Mouse (Mus musculus) intestine, embryonic 15.5 days (tissue): ENCODE measurements at regions not wholly inside any gene's neighbourhood (a gene's known extent, or its start where the extent isn't known, plus 50 kb on each side); places are given as distances from the start of the nearest gene placed in this dataset.
A peak's percentile ranks its signal among the peaks of the same experiment; 100 is the strongest.

Experiments
- ATAC-seq: fragments of 200-750 bp; cut with Nextera tagmentation; 2 replicates; pipeline ENCODE4 v1.8.0; 2017; ENCODE audit warnings: moderate TSS enrichment, moderate library complexity
- H3K27ac ChIP-seq: fragments of 300-500 bp; sonication (generic); 2 replicates; pipeline ENCODE4 v1.5.1; 2015; ENCODE audit warnings: mild to moderate bottlenecking, inconsistent platforms
- H3K27me3 ChIP-seq: fragments of 300-500 bp; sonication (generic); replicated peaks from 2 replicates; pipeline ENCODE4 v1.6.1; 2015; ENCODE audit warnings: inconsistent platforms
- H3K36me3 ChIP-seq: fragments of 300-500 bp; sonication (generic); 2 replicates; pipeline ENCODE4 v1.6.1; 2015; ENCODE audit warnings: inconsistent platforms
- H3K4me1 ChIP-seq: fragments of 300-500 bp; sonication (generic); replicated peaks from 2 replicates; pipeline ENCODE4 v1.6.1; 2015; ENCODE audit warnings: inconsistent platforms
- H3K4me2 ChIP-seq: fragments of 300-500 bp; sonication (generic); replicated peaks from 2 replicates; pipeline ENCODE4 v1.6.1; 2015; ENCODE audit warnings: mild to moderate bottlenecking, inconsistent platforms
- H3K4me3 ChIP-seq: fragments of 300-500 bp; sonication (generic); replicated peaks from 2 replicates; pipeline ENCODE4 v1.5.1; 2015; ENCODE audit warnings: inconsistent platforms
- H3K9ac ChIP-seq: fragments of 300-500 bp; sonication (generic); 2 replicates; pipeline ENCODE4 v1.6.1; 2015; ENCODE audit warnings: inconsistent platforms
- H3K9me3 ChIP-seq: fragments of 300-500 bp; sonication (generic); 2 replicates; pipeline ENCODE4 v1.6.1; 2016; ENCODE audit warnings: inconsistent platforms
- whole genome bisulfite sequencing: fragments of 180-500 bp; shearing (Covaris S2); methylation state at CpG from one replicate; pipeline ENCODE4 v1.1.7; 2015; 5-methylcytosine and 5-hydroxymethylcytosine counted together

- H3K27ac ChIP-seq, result no peak overlapping the region
- H3K4me2 ChIP-seq, result no peak overlapping the region
- H3K4me1 ChIP-seq, result no peaks in the 10 kb centered on the region
- no peak overlapping the region for H3K4me3 ChIP-seq
- no peak overlapping the region for H3K9ac ChIP-seq
- 92% methylated on average over 4 of the region's 4 CpGs for WGBS
- no peak for ATAC-seq
- no peaks in the 10 kb centered on the region for H3K27me3 ChIP-seq
- no peaks in the 10 kb centered on the region for H3K9me3 ChIP-seq
- no peaks in the 10 kb centered on the region for H3K36me3 ChIP-seq
These were observed 237.0 kb upstream of the Gm37988 start for GRCm38 (mm10) chr1:4570730-4571129.

GRCm38 (mm10) chr1:4571299-4572202 is 236.1 kb upstream of the Gm37988 start:
- Histone ChIP-seq H3K4me2 (peak overlapping the region; percentile 95), H3K9me3 (no peaks in the 10 kb centered on the region), H3K27me3 (no peaks in the 10 kb centered on the region), H3K4me3 (peak overlapping the region; percentile 55), H3K36me3 (no peaks in the 10 kb centered on the region), H3K27ac (peak overlapping the region; percentile 56; the same call in 1 of the 2 replicates), H3K4me1 (no peaks in the 10 kb centered on the region), H3K9ac (peak overlapping the region; percentile 72)
- WGBS, result under 1% methylated on average over 58 of the region's 58 CpGs
- peak; percentile 97 for ATAC-seq

GRCm38 (mm10) chr1:4572311-4572710 is 235.4 kb upstream of the Gm37988 start:
- 62% methylated on average over 3 of the region's 3 CpGs for WGBS
- no peak overlapping the region for H3K4me3 ChIP-seq
- H3K9me3 ChIP-seq, result no peaks in the 10 kb centered on the region
- H3K9ac ChIP-seq, result no peak overlapping the region
- no peak overlapping the region for H3K27ac ChIP-seq
- H3K27me3 ChIP-seq, result no peaks in the 10 kb centered on the region
- no peaks in the 10 kb centered on the region for H3K36me3 ChIP-seq
- peak overlapping the region; percentile 95 for H3K4me2 ChIP-seq
- ATAC-seq, result no peak
- no peaks in the 10 kb centered on the region for H3K4me1 ChIP-seq

GRCm38 (mm10) chr1:4574101-4574500 is 233.6 kb upstream of the Gm37988 start:
- no peak overlapping the region for H3K4me2 ChIP-seq
- no peak for ATAC-seq
- 63% methylated on average over 1 of the region's 1 CpGs for WGBS
- no peaks in the 10 kb centered on the region for H3K36me3 ChIP-seq
- H3K4me1 ChIP-seq, result no peaks in the 10 kb centered on the region
- H3K4me3 ChIP-seq, result no peak overlapping the region
- H3K9me3 ChIP-seq, result no peaks in the 10 kb centered on the region
- H3K27me3 ChIP-seq, result no peaks in the 10 kb centered on the region
- H3K27ac ChIP-seq, result no peak overlapping the region
- no peak overlapping the region for H3K9ac ChIP-seq

GRCm38 (mm10) chr1:4576957-4577356 is 230.7 kb upstream of the Gm37988 start:
- Histone ChIP-seq H3K27me3 (no peaks in the 10 kb centered on the region), H3K4me1 (no peaks in the 10 kb centered on the region), H3K36me3 (no peaks in the 10 kb centered on the region), H3K9ac (no peak overlapping the region), H3K4me2 (no peak overlapping the region), H3K27ac (no peak overlapping the region), H3K9me3 (no peaks in the 10 kb centered on the region), H3K4me3 (no peak overlapping the region)
- 44% methylated on average over 1 of the region's 1 CpGs for WGBS
- ATAC-seq, result peak; percentile 59; the same call in 1 of the 2 replicates

- no peaks in the 10 kb centered on the region for H3K36me3 ChIP-seq
- ATAC-seq, result no peak
- no peak overlapping the region for H3K4me3 ChIP-seq
- no peaks in the 10 kb centered on the region for H3K9me3 ChIP-seq
- H3K4me1 ChIP-seq, result no peaks in the 10 kb centered on the region
- H3K4me2 ChIP-seq, result no peak overlapping the region
- no peak overlapping the region for H3K27ac ChIP-seq
- no peak overlapping the region for H3K9ac ChIP-seq
- H3K27me3 ChIP-seq, result no peaks in the 10 kb centered on the region
These were observed 225.2 kb upstream of the Gm37988 start for GRCm38 (mm10) chr1:4582534-4582933.

GRCm38 (mm10) chr1:4597856-4598255 is 209.8 kb upstream of the Gm37988 start:
- ATAC-seq, result no peak
- H3K4me2 ChIP-seq, result no peak overlapping the region
- H3K9me3 ChIP-seq, result no peaks in the 10 kb centered on the region
- H3K9ac ChIP-seq, result no peak overlapping the region
- 79% methylated on average over 3 of the region's 3 CpGs for WGBS
- H3K4me1 ChIP-seq, result no peaks in the 10 kb centered on the region
- H3K27ac ChIP-seq, result no peak overlapping the region
- no peaks in the 10 kb centered on the region for H3K27me3 ChIP-seq
- no peaks in the 10 kb centered on the region for H3K36me3 ChIP-seq
- H3K4me3 ChIP-seq, result no peak overlapping the region

- Histone ChIP-seq H3K9me3 (no peaks in the 10 kb centered on the region), H3K27me3 (no peaks in the 10 kb centered on the region), H3K36me3 (no peaks in the 10 kb centered on the region), H3K4me3 (no peak overlapping the region), H3K4me2 (no peak overlapping the region), H3K9ac (no peak overlapping the region), H3K27ac (no peak overlapping the region), H3K4me1 (no peaks in the 10 kb centered on the region)
- no peak for ATAC-seq
- WGBS, result 29% methylated on average over 3 of the region's 3 CpGs
These were observed 209.3 kb upstream of the Gm37988 start for GRCm38 (mm10) chr1:4598425-4598824.

GRCm38 (mm10) chr1:4602386-4602785 is 205.3 kb upstream of the Gm37988 start:
- WGBS, result 74% methylated on average over 3 of the region's 3 CpGs
- Histone ChIP-seq H3K4me3 (no peak overlapping the region), H3K4me2 (no peak overlapping the region)

GRCm38 (mm10) chr1:4608824-4609223 is 198.9 kb upstream of the Gm37988 start:
- no peaks in the 10 kb centered on the region for H3K36me3 ChIP-seq
- H3K4me3 ChIP-seq, result no peak overlapping the region
- ATAC-seq, result no peak
- no peaks in the 10 kb centered on the region for H3K27me3 ChIP-seq
- 70% methylated on average over 2 of the region's 2 CpGs for WGBS
- no peak overlapping the region for H3K27ac ChIP-seq
- H3K9me3 ChIP-seq, result no peaks in the 10 kb centered on the region
- H3K4me2 ChIP-seq, result no peak overlapping the region
- no peaks in the 10 kb centered on the region for H3K4me1 ChIP-seq
- no peak overlapping the region for H3K9ac ChIP-seq

More at GRCm38 (mm10) chr1:4602386-4602785, 205.3 kb upstream of the Gm37988 start:
- Histone ChIP-seq H3K4me1 (no peaks in the 10 kb centered on the region), H3K9me3 (no peaks in the 10 kb centered on the region), H3K27ac (no peak overlapping the region), H3K27me3 (no peaks in the 10 kb centered on the region), H3K36me3 (no peaks in the 10 kb centered on the region), H3K9ac (no peak overlapping the region)
- ATAC-seq, result no peak

GRCm38 (mm10) chr1:4613305-4613704 is 194.4 kb upstream of the Gm37988 start:
- Histone ChIP-seq H3K4me2 (no peak overlapping the region), H3K27me3 (no peaks in the 10 kb centered on the region), H3K9me3 (no peaks in the 10 kb centered on the region), H3K27ac (no peak overlapping the region), H3K4me1 (no peaks in the 10 kb centered on the region), H3K9ac (no peak overlapping the region), H3K4me3 (no peak overlapping the region), H3K36me3 (no peaks in the 10 kb centered on the region)
- no peak for ATAC-seq
- 44% methylated on average over 4 of the region's 4 CpGs for WGBS

GRCm38 (mm10) chr1:4615286-4615685 is 192.4 kb upstream of the Gm37988 start:
- Histone ChIP-seq H3K36me3 (no peaks in the 10 kb centered on the region), H3K9ac (no peak overlapping the region), H3K27ac (no peak overlapping the region), H3K27me3 (no peaks in the 10 kb centered on the region), H3K4me1 (no peaks in the 10 kb centered on the region), H3K9me3 (no peaks in the 10 kb centered on the region), H3K4me3 (no peak overlapping the region), H3K4me2 (no peak overlapping the region)
- 84% methylated on average over 1 of the region's 1 CpGs for WGBS
- no peak for ATAC-seq

- no peak overlapping the region for H3K9ac ChIP-seq
- WGBS, result 60% methylated on average over 10 of the region's 10 CpGs
- no peak overlapping the region for H3K4me3 ChIP-seq
- H3K27ac ChIP-seq, result no peak overlapping the region
- no peaks in the 10 kb centered on the region for H3K27me3 ChIP-seq
- no peaks in the 10 kb centered on the region for H3K4me1 ChIP-seq
- no peaks in the 10 kb centered on the region for H3K9me3 ChIP-seq
- H3K36me3 ChIP-seq, result no peaks in the 10 kb centered on the region
- no peak overlapping the region for H3K4me2 ChIP-seq
- ATAC-seq, result no peak
These were observed 190.2 kb upstream of the Gm37988 start for GRCm38 (mm10) chr1:4617479-4617878.
